Mouse (Mus musculus): ENCODE results near the gene Olfr288.
A peak's percentile ranks its signal among the peaks of the same experiment; 100 is the strongest.

Gene Olfr288

DNA sequence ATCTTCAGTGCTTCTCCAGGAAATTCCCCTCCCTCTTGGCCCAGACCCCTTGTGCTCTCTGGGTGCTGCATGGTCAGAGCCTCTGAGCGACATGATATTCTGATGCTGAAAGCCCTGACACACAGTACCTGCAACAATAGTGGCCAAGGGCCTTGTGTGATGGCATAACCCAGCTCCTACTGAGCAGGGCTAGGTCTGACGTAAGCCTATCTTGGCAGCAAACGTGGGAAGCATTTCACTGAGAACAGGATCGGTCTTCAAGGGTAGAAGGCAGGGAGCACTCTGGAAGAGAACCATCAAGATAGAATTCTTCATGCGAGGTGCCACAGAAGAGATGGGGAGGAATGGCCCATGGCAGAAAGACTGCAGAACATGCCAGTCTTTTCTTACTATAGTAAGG is 29.8 kb downstream of the Olfr288 start, which contains the start of gene Asb8:
Asb8 (minus strand) TSS at position 101 of the 400 bp plus-strand sequence.
- no peak for DNase-seq

DNA sequence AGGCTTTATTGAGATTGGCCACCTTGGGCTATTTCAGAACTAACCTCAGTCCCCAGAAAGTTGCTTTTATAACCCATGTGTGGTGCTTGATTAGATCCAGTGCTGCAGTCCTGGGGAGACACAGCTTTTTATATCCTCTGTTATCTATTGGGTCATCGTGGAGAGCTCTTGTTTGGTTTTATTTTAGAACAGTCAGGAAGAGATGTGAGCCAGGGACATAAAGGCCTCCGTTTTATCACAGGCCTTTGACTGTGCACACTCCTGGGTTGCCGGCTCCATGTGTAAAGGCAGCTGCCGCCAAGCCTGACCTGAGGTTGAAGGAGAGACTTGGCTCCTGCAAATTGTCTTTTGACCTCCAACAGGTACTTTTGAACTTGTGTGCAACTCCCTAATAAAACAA is 32.8 kb downstream of the Olfr288 start:
- DNase-seq = no peak

GRCm38 (mm10) chr15:98161026-98161805 is 34.1 kb downstream of the Olfr288 start:
- DNase-seq = no peak

DNA sequence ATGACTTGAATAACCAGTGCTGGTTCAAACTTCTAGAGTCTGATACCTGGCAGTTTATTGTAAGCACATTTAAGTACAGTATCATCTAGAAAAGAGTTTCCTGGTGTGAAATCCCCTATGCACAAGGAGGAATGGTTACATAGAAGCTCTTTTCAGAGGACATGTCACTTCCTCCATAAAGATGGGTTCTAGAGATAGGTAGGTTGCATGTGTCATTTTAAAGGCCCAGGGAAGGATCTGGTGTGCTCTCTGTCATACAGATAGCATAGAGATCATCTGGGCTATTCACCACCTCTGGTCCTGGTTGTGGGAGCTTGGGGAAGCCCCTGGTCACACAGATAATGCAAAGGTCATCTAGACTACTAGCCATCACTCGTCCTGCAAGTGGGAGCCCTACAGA is 38.1 kb downstream of the Olfr288 start:
- no peak for DNase-seq

DNA sequence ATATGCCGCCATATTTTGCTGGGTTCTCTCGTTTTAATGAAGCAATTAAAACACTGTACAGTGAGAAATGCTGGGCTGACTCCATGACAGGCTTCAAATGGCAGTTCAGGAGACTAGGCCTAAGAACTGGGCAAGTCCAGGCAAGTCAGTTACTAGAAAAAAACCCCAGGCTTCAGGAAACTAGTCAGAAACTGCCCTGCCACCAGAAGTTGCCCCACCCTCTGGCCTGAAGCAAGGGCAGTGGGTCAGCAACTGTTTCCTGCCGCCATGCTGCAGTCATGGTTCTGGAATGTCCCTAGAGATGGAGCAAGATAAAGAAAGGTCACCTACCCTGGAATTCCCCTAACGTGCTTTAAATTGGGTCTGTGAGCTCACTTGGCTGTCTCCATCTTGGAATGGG is 39.4 kb downstream of the Olfr288 start:
- DNase-seq = no peak

DNA sequence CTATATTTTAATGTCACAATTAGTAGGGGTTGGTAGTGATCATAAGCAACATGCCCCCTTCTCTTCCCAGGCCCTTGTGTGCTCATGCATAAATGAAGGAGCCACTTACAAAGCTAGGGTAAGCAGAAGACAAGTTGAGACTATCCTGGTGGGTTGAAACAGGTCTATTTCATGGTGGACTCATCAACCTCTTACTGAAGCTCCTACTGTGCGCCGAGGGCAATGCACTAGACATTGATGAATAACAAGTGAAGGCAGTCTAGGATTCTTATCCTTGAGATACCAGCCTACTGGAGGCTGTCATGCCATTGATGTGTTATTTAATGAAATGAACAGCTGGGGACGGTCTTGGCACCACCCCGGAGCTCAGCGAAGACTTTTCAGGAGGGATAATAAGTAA is 40.1 kb downstream of the Olfr288 start:
- DNase-seq = no peak

DNA sequence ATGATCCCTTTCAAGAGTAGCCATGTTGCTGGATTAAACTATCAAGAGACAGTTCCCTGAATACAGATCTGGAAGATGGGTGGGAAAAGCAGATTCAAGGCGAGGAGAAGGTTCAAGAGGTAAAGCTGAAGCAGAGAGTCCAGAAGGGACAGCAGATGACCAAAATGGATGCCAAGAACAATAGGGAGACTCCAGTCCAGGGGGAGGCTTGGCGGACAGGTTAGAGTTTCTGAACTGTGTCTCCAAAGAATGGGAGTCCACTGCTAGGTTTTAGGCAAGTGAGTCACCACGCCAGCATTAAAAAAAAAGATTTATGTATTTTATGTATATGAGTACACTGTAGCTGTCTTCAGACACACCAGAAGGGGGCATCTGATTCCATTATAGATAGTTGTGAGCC is 40.7 kb downstream of the Olfr288 start:
- no peak for DNase-seq

GRCm38 (mm10) chr15:98154146-98154545 is 41.2 kb downstream of the Olfr288 start:
- DNase-seq = no peak

- no peak for DNase-seq
These were observed 41.7 kb downstream of the Olfr288 start for GRCm38 (mm10) chr15:98153625-98154024.

- DNase-seq = no peak
These were observed 42.4 kb downstream of the Olfr288 start for GRCm38 (mm10) chr15:98152916-98153315.

GRCm38 (mm10) chr15:98149166-98149602 is 46.2 kb downstream of the Olfr288 start:
- no peak for DNase-seq

- no peak for DNase-seq
These were observed 47.0 kb downstream of the Olfr288 start for GRCm38 (mm10) chr15:98148356-98148755.

- peak; percentile 89 to 92 for DNase-seq
These were observed 49.7 kb downstream of the Olfr288 start for GRCm38 (mm10) chr15:98145559-98146181.

- DNase-seq = no peak
These were observed 50.4 kb downstream of the Olfr288 start for GRCm38 (mm10) chr15:98144861-98145507.

DNA sequence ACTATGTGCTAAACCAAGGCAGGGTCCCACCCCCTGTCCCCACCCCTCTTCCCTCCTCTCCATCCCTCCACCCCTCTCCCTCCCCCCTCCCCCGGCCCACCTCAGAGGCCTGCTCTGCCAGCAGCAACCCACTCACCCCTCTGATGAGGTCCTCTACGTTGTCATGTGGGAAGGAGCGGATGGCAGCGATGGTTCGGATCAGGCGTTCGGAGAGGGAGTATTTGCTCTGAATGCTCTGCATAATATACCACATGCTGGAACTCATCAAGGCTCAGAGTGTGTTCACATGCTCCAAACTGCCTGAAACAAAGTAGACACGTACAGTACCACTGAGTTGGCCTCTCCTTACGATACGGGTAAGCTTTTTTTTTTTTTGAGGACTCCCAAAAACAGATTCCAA is 52.8 kb downstream of the Olfr288 start:
- no peak for DNase-seq

DNA sequence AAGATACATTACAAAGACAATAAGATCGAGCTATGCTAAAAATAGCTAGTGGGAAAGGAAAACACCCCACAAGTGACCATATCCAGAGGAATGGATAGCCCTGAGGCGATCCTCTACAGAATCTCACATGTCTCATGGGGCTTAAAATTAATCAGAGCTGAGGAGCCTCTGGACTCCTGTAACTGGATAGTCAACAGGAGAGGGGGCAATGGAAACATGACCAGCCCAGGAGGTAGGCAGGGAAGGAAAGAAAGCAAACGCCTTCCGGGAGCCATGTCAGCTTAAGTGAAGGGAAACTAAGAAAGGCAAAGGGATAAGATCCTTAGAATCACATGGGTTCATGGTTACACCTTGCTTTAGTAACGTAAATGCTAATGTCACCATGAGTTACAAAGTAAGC is 54.5 kb downstream of the Olfr288 start:
- no peak for DNase-seq

DNA sequence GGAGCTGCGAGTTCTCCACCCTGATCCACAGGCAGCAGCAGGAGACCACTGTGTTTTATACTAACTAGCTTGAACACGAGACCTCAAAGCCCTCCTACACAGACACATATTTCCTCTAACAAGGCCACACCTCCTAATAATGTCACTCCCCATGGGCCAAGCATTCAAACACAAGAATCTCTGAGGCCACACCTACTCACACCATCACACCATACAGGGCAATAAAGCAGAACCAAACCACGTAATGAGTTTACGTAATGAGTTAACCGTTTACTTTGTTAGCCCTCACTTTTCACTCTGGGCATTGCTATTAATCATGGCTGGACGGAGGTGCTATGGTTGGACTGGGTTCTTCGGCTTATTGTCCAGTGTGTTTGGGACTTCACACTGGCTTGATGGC is 55.6 kb downstream of the Olfr288 start:
- DNase-seq = no peak

DNA sequence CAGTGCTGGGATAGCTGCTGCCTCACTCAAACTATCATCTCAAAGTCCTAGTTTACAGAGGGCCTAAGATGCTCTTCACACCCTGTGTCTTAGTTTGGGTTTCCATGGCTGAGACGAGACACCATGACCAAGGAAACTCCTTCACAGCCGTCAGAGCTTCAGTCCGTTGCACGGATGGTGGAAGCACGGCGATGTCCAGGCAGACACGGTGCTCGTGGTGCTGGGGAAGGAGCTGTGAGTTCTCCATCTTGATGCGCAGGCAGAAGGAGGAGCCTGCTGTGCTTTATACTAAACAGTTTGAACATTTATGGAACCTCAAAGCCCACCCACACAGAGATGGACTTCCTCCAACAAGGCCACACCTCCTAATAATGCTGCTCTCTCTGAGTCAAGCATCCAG is 58.5 kb downstream of the Olfr288 start:
- no peak for DNase-seq
